Mouse (Mus musculus) gastrocnemius, adult 18-20 months (tissue): ENCODE results near the gene D5Ertd579e. TPM values are rescaled to one million over a fixed set of nuclear protein-coding genes. Genes with fewer than 3 reads are reported as not detected.

Experiments
- total RNA-seq, 2 experiments: library from RNA; stranded (reverse); gene quantifications; 2 replicates each; pipeline ENCODE4 v1.2.3; 2021

Gene D5Ertd579e
- total RNA-seq, 2 experiments from 2014 or later: 88.1 to 91.1 TPM

Other genes with a start within 250 kb of the D5Ertd579e start
- 10 to 100 TPM; 33.0 to 35.1 TPM for gene Grpel1, start 231.0 kb downstream of the D5Ertd579e start, total RNA-seq
- gene Tada2b, start 211.7 kb downstream of the D5Ertd579e start, total RNA-seq: 10 to 100 TPM; 15.4 to 17.4 TPM
- under 1 TPM in 1 of 2 experiments, not detected in 1; 0.07 TPM for gene Ccdc96, start 211.4 kb downstream of the D5Ertd579e start, total RNA-seq
- gene Tbc1d14, start 102.7 kb downstream of the D5Ertd579e start, total RNA-seq: 10 to 100 TPM; 14.5 to 14.6 TPM
- gene Bloc1s4, start 52.6 kb upstream of the D5Ertd579e start, total RNA-seq: 10 to 100 TPM in 1 of 2 experiments, 1 to 10 TPM in 1; 9.4 to 10.1 TPM
- 100 to 1,000 TPM; 213 to 228 TPM for gene Mrfap1, start 100.7 kb upstream of the D5Ertd579e start, total RNA-seq
- 1 to 10 TPM; 5.6 to 7.2 TPM for gene Man2b2, start 134.6 kb upstream of the D5Ertd579e start, total RNA-seq
- under 1 TPM; 0.55 to 0.74 TPM for gene Ppp2r2c, start 172.5 kb upstream of the D5Ertd579e start, total RNA-seq